Mouse (Mus musculus) spleen, adult 12 weeks (tissue): ENCODE results near the gene Ccdc106.
"Not testable (repeated sequence)": the region's sequence is repeated elsewhere in the genome, so short reads cannot be mapped to it uniquely, and the experiment has no call there.

Source experiments
- DNase-seq: peaks from one replicate; pipeline ENCODE4 v3.0.0; 2022; ENCODE audit warnings: low spot score

Ccdc106 gene

DNA sequence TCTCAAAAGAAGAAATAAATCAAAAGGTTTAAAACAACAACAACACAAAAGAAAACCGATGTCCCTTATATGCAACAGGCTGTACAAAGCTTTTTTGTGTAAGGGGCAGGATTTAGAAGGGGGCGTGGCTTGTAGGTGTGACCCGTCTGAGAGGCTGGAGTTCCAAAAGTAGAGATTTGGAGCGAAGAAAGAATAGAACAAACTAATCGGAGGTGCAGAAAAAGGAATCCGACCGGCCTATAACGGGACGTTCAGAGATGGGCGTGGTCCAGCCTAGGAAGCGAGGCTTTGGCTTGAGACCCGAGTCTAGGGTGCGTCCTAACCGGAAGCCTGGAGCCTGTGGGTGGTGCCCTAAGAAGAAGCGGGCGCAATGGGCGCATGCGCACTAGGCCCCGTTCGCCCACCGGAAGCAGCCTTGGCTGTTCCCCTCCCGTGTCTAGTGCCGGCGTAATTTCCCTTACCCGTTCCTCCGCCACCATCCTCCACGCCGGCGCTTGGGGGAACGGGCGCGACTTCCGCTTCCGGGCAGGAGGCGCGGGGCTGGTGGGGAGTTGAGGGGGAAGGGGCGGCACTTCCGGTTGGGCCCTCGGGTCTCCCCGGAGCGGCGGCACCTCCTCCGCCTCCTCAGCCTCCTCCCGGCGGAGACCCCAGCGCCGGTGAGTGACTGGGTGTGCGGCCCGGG is at the start of gene Ccdc106, which contains the start of gene Zfp865:
Ccdc106 (plus strand) TSS at position 554 of the 682 bp plus-strand sequence.
Zfp865 (plus strand) TSS at position 377 of the 682 bp plus-strand sequence.
- peak; percentile 95 for DNase-seq

DNA sequence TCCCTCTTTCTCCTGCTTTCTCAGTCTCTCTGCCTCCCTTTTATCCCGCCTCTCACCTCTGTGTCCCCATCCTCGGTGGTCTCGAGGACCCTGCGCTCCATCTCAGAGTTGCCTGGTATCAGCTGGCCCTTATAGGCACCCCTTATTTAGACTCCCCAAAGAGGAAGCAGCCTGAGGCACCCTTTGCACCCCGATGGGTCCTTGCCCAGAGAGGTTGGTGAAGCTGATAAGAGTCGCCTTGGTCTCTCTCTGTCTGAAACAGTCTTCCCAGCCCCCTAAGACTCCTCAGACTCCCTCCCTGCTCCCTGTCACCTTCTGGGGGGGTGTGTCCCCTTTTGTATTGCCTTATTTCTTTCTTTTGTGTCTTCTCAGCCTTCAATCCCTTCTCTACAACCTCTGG is 49.3 kb upstream of the Ccdc106 start, which contains the start of gene Sbk3:
Sbk3 (minus strand) TSS at position 101 of the 400 bp plus-strand sequence.
- no peak for DNase-seq

DNA sequence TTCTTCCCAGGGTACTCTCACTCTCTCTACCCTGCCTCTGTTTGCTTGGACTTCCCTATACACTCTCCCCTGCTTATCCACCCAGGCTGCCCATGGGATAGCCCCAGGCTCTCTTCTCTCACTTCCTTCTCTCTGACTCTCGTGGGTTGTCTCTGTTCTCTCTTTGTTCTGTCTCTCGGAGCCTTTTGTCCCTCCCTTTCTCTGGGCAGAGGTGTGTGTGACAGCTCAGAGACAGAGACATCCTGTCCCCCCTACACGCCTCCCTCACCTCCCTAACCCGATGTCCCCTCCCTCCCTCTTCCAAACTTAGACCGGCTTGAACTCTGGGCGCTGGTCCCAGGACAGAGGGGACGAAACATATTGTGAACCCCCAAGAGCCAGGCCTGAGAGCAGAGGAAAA is 48.6 kb upstream of the Ccdc106 start:
- DNase-seq: no peak

DNA sequence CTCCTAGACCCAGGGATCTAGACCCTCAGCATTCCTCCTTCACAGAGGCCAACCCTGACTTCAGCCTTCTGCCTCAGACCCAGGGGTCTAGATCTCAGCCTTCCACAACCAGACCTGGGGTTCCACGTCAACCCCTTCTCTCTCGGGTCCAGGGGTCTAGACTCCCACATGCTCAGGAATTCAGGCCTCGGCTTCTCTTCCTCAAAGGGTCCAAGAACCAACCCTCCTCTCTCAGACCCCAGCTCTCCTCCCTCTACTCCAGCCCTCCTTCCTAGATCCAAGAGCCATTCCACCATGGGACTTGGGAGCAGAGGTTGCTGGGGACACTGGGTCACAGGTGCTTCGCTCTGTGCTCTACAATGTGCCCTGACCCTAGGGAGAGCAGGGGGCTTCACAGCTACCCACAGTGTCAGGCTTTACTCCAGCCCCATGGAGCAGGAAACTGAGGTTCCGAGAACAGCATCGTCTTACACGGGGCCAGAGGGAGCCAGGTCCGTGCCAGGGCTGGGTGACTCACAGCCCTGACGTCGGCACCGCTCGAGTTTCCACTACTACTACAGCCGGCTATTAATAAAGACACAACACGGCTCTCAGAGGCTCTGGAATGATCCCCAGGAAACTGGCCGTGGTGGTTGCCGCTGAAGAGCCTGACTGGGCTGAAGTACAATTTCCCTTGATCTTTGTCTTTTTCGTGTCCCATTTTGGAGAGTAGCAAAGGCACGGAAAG is 47.9 kb upstream of the Ccdc106 start:
- DNase-seq: no peak

DNA sequence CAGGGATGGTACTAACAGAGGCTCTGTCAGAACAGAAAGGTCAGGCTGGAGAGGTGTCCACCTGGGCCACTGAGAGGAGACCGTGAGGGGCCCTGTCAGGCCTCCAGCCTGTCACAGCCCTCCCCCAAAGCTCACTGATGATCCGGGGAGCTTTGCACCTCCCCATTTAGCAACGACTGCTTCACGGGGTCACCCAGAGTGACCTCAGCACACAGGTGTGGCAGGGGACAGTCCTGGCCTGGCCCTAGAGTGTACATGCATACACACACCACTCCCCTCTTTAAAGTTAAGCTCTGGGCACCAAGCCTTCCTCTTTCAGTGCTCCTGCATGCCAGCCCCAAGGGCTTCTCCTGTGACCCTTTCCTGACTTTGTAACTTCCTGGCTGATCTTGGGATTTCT is 44.9 kb upstream of the Ccdc106 start:
- no peak for DNase-seq

DNA sequence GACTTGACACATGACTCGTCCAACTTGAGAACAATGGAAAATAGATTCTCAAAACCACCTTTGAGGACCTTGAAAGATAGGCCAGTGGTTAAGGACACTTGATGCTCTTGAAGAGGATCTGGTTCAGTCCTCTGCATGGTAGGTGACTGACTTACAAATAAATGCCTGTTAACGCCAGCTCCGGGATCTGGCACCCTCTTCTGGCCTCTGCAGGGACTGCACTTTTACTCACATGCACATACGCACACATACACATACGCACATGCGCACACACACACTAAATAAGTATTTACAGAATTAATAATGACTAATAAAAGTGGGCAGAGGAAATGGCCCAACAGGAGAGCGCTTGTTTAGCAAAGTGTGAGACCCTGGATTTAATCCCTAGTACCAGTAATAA is 43.5 kb upstream of the Ccdc106 start:
- no peak for DNase-seq

DNA sequence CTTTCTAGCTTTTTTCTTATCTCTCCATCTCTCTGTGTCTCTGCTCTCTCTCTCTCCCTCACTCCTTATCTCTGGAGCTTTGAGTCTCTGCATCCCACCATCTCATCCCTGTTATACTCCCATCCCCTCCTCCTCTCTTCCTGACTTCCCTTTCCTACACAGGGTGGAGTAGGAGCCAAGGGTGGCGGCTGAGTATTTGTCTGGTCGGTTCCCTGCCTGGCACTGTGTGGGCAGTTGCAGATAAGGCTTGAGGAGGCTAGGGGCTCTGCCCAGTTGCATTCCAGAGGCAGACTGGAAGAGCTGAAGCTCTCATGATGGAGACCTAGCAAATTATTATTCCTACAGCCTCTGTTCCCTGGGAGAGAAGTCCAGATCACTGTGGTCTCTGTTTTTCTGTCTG is 32.1 kb upstream of the Ccdc106 start:
- no peak for DNase-seq

DNA sequence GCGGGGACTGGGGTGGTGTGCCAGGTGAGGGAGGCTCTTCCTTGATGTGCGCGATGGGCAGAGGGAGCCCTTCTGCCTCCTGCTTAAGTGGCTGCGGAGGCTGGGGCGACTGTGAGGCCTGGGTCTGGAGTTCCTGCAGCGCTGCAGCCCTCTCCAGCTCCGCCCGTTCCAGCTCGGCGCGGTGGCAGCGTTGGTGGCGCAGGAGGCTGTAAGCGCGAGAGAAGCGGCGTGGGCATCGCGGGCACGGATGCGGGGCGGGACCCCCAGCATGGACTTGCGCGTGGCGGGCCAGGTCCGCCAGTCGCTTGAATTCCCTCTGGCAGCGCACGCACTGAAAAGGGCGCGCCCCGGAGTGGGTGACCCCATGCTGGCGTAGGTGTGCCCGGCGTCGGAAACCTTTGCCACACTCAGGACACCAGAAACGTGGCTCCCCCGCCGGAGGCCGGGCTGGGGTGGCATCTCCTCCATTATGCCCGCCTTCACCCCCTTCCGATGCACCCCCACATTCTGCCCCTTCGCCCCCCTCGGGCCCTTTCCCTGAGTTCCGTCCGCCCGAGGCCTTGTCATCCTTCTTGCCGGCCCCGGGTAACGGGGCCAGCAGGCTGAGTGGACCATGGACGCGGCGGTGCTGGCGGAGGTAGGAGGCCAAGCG is 26.9 kb upstream of the Ccdc106 start:
- DNase-seq: no peak

DNA sequence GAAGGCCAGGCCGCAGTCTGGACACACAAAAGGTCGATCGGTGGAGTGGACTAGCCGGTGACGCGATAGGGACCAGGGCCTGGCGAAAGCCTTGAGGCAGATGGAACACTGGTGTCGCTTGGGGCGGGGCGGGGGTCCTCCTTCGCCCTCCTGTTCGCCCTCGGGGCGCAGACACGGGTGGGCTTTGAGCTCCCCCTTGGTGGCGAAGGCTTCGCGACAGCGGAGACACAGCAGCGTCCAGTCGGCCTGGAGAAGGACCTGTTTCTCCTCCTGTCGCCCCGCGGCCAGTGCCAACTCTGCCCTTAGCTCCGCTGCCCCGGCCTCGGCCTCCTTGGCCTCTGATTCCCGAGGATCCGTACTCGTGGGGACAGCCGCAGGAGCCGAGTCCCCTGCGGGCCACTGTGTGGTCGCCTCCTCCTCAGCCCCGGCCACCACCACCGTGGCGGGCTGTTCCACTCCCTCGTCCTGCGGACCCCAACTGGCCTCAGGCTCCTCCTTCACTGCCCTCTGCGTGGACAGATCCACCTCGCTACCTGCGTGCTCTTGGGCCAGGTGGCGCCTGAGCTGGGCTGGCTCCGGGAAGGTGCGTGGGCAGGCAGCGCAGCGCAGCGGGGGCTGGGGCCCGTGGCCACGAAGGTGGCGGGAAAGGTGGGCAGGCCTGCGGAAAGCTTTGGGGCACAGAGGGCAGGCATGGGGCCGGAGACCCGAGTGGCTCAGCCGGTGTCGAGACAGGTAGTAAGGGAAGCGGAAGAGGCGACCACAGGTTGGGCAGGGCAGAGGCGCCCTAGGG is 26.2 kb upstream of the Ccdc106 start:
- no peak for DNase-seq

DNA sequence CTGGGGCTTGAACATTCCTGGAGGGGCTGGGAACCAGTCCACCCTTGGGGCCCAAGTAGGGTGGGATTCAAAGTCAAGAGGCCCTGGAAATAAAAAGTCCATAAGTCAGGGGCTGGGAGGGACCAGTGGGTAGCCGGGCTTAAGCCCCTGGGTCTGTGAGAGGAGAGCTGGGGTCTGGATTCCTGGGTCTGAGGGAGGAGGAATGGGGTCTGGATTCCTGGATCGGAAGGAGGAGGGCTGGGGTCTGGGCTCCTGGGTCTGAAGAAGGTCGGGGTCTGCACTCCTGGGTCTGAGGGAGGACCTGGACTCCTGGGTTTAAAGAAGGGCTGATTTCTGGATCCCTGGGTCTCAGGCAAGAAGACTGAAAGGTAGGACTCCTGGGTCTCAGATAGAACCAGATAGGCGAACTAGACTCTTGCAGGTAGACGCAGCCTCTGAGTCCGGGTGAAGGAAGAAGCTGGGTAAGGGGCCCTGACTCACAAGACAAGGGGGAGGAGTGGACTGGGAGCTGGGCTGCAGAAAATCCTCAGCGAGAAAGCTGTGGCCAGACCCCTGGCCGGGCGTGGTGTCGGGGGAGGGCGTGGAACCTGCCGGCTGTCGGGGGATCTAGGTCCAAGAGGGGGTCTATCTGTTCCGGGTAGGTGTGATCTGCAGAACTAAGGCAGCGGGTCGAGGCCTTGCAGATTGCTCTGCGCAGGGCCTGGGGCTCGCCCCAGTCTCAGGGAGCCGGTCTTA is 24.9 kb upstream of the Ccdc106 start:
- no peak for DNase-seq

DNA sequence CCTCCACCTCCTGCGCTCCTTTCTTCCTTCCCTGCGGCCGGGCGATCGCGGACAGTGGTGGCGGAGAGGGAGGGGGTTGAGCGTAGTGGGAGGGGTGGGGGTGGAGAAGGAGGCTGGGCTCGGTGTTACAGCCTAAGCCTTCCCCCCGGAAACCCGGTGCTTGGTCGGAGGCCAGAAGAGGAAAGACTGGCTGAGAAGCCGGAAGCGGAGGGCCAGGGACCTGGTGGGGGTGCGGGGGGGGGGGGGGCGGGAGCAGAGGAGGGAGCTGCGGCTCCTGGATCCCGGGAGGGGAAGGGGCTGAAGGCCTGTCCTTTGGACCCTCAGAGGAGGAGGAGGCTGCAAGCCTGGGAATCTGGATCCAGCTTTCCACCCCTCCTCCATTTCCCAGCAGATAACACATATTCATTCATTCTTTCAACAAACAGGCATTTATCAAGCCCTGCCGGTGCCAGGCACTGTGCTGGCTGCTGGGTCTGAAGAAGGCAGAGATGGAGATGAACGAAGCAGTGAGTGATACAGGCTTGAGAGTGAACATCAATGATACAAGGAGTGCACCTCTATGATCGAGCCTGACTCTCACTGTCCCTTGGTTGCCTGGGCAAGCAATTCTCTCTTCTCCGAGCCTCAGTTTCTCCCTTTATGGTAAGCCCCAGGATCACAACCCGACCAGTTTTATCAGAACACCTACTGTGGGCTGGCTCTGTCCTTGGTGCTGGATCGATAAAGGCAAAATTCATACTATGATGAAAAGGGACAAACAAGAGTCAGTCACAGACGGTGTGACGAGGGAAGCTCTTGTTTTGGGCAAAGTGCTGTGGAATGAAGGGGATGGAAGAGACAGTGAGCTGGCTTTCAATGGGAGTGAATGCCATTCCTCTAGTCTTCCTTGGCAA is 24.1 kb upstream of the Ccdc106 start, which contains the start of gene Zfp579:
Zfp579 (minus strand) TSS at position 156 of the 893 bp plus-strand sequence.
- no peak for DNase-seq

DNA sequence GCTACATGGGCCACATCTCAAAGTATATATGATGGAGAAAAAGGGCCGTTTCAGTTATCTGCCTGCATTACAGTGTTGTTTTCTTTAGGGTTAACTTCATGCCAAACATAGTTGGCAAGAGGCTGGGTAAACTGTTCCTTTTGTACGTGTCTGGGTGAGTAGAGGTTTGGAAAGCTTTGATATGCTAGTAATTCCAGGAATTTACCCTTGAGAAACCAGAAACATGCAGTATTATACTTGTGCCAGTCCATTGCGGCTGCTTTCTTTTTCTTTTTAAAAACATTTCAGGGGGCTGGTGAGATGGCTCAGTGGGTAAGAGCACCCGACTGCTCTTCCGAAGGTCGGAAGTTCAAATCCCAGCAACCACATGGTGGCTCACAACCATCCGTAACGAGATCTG is 23.4 kb upstream of the Ccdc106 start:
- DNase-seq: no peak

DNA sequence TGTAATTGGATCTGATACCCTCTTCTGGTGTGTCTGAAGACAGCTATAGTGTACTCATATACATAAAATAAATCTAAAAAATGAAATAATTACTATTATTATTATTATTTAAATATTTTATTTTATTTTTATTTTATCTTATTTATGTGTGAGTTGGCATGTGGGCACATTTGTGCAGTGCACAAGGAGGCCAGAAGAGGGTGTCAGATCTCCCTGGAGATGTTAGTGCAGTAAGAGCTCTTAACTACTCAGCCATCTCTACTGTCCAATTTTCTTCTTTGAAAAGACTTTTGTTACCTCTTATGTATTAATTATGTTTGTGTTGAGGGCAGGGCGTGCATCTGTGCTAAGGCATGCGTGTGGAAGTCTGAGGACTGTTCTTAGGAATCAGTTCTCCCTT is 20.5 kb upstream of the Ccdc106 start:
- DNase-seq: no peak

DNA sequence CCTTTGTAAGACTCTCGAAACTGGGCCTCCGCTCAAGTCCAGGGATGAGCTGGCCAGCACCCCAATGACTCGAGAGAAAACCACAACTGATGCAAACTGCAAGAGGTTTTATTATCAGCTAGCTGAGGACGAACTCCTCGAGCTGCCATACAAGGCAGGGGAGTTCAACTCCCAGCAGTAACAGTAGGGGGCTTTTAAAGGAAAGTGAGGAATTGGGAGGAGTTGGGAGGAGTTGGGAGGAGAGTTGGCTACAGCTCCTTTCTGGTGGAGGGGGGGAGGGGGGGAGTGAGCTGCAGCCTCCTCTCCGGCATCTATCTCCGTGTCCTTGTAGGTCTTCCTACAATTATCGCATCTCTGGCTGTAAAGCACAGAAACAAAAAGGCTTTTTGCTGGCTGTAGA is 17.5 kb upstream of the Ccdc106 start:
- DNase-seq: not testable (repeated sequence)

DNA sequence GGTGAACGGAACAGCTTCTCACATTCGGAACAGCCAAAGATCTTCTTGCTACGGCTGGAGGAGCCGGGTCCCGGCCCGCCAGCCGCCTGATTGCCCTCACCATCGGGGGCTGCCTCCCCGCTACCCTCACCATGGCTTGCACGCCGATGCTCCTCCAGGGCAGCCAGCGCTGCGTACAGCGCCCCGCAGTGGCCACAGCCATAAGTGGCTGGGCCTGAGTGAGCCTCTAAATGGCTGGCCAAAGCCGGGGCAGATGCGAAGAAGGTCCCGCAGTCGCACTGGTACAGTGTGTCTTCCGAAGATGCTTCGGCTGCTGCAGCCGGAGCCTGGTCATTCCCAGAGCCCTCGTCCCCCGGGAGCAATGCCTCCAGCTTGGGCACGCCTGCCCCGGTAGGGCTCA is 12.1 kb upstream of the Ccdc106 start:
- DNase-seq: no peak

DNA sequence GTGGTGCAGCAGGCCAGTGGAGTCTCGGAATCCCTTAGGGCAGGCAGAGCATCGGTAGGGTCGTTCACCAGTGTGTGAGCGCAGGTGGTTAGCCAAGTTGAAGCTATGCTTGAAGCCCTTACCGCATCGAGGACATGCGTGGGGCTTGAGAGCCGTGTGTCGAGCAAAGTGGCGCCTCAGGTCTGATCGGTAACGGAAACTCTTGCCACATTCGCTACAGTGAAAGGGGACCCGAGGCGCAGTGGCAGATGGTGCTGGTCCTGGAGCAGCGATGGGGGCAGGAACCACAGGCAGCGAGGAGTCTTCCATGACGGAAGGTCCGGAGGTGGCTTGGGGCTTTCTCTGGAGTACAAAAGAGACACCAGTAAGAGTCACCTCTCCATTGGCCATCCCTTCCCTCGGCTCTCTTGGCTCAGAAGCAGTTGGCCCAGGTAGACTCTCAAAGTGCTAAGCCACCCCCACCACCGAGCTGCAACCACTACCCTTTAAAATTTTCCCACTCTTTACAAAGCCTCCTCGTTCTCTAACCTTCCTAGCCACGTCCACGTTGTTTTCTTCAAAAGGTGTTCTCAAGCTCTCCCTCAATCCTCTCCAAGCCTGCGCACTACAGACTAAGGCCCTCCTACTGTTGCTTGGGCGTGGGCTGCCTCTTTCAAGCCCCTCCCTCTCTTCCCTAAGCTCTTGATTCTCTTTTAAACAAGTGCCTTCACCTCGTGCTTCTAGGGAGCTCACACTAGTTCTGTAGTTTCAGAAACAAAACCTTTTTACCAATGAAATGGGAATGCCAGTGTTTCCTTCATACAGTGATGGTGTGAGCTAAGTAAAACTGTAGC is 7.5 kb upstream of the Ccdc106 start:
- no peak for DNase-seq

DNA sequence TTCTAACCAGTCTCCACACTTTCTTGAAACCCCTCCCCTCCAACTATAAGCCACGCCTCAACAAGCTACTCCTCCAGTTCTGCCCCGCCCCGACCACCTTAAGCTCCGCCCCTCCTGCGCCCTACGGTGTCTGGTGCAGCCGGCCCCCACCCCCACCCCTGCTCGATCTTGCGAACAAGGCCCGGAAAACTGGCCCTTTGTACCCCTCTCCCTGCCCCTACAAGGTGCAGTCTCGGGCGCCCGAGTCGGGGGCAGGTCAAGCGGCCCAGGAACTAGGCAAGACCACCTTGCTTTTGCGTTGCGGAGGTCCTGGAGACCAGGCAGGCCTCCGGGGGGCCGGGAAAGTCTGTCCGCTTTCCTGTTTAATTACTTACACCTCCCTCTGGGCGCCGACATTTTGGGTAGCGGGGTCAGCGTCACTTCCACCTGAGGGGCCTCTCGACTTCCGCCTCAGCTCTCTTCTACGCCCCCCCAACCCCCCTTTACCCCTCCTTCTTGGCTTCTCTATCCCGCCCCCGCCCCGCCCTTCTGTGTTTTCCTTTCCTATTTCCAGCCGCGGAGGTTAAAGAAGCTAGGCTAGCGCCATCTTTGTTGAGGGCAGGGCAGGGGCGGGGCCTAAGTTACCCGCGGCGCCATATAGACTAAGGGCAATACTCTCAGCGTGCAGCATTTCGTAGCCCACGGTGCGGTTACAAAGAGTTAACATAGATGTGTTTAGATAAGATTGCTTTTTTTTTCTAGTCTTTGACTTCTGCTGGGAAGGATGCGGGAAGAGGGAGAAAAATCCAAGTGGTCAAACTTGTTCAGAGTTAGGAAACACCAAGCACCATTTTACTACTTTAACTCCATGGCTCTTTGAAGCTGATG is 5.9 kb upstream of the Ccdc106 start, which contains the start of the genes Zfp524 and Fiz1:
Zfp524 (plus strand) TSS at position 165 of the 867 bp plus-strand sequence.
Fiz1 (minus strand) TSS at position 447 of the 867 bp plus-strand sequence.
- DNase-seq: peak; percentile 93
